Mouse (Mus musculus) forebrain, postnatal 0 days (tissue): ENCODE measurements around the gene Rnf213. TPM values are rescaled to one million over a fixed set of nuclear protein-coding genes. Genes with fewer than 3 reads are reported as not detected.

Experiments
- ATAC-seq: fragments of 200-750 bp; cut with Nextera tagmentation; 2 replicates; pipeline ENCODE4 v1.8.0; 2017; ENCODE audit warnings: mild to moderate bottlenecking, moderate library complexity
- DNase-seq: peaks from one replicate; pipeline ENCODE4 v3.0.0-alpha.2; 2015
- H3K27ac ChIP-seq: fragments of 300-500 bp; sonication (generic); 2 replicates; pipeline ENCODE4 v1.5.1; 2014; ENCODE audit warnings: low read depth, mild to moderate bottlenecking, antibody characterized with exemption, low read length, moderate library complexity, mixed read lengths
- H3K27me3 ChIP-seq: fragments of 300-500 bp; sonication (generic); 2 replicates; pipeline ENCODE4 v1.6.1; 2014; ENCODE audit warnings: mild to moderate bottlenecking, low read length, mixed read lengths; ENCODE audit not compliant: insufficient read depth
- H3K36me3 ChIP-seq: fragments of 300-500 bp; sonication (generic); 2 replicates; pipeline ENCODE4 v1.6.1; 2014; ENCODE audit warnings: mild to moderate bottlenecking, moderate library complexity; ENCODE audit not compliant: insufficient read depth
- H3K4me1 ChIP-seq: fragments of 300-500 bp; sonication (generic); 2 replicates; pipeline ENCODE4 v1.6.1; 2014; ENCODE audit warnings: antibody characterized with exemption; ENCODE audit not compliant: insufficient read depth
- H3K4me2 ChIP-seq: fragments of 300-500 bp; sonication (generic); 2 replicates; pipeline ENCODE4 v1.6.1; 2014; ENCODE audit warnings: low read depth, mild to moderate bottlenecking, moderate library complexity
- H3K4me3 ChIP-seq: fragments of 300-500 bp; sonication (generic); 2 replicates; pipeline ENCODE4 v1.5.1; 2014; ENCODE audit warnings: low read depth, low read length, mixed read lengths
- H3K9ac ChIP-seq: fragments of 300-500 bp; sonication (generic); 2 replicates; pipeline ENCODE4 v1.6.1; 2014; ENCODE audit warnings: mild to moderate bottlenecking
- H3K9me3 ChIP-seq: fragments of 300-500 bp; sonication (generic); 2 replicates; pipeline ENCODE4 v1.6.1; 2016; ENCODE audit warnings: low read length
- CTCF ChIP-seq: sonication (generic); IDR thresholded peaks from 2 replicates; pipeline ENCODE4 v1.5.1; 2016; ENCODE audit warnings: antibody characterized with exemption, control low read depth, low read depth
- WGBS: fragments of 180-500 bp; shearing (Covaris S2); extraction: QIAGEN DNeasy Blood & Tissue Kit; methylation state at CpG from one replicate; pipeline ENCODE4 v1.1.7; 2014; 5-methylcytosine and 5-hydroxymethylcytosine counted together
- microRNA counts: library from miRNA; unstranded; fragments of <30 nt; microRNA quantifications from one replicate; lab custom pipeline; 2015
- microRNA-seq, 2 experiments: library from miRNA; unstranded; fragments of <30 nt; microRNA quantifications; one replicate each; pipeline ENCODE4; 2016
- polyA plus RNA-seq: library from polyadenylated mRNA; unstranded; fragments of >200 nt; fragmentation: Nextera tagmentation; extraction: Ambion mirVana; gene quantifications from 2 replicates; pipeline ENCODE4 v1.2.1, GENCODE M21; 2015
- total RNA-seq: library from RNA; depleted of rRNA; stranded (reverse); fragments of >200 nt; gene quantifications from 2 replicates; pipeline ENCODE4 v1.2.3, GENCODE M21; 2014; rRNA removed

Gene Rnf213
- total and polyA plus RNA-seq, 2 experiments from 2014 or later, result 1.1 to 8.6 TPM

DNA sequence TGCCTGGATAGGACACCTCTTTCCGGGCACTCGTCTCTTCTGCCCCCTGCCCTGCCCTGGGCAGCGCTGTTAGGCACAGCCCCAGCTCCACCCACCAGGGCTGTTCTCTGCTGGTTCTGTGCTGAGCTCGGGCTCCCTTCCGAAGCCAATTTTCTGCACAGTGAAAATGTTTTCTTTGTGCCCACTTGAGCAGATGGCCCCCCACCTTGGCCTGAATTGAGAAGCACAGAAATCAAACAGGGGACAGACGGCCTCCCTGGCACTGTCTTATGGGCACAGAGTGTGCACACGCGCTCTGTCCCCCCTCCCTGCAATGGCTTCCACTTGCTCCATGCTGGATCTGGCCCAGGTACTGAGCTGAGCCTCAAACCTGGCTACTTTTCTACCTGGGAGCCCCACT, 139.6 kb downstream of the Rnf213 start:
- no peak overlapping the region for H3K4me3 ChIP-seq
- 0 out of 2 replicates have a peak overlapping the region, but pooled peaks have one; percentile 3 for H3K9ac ChIP-seq
- no peak overlapping the region for H3K27ac ChIP-seq
- H3K36me3 ChIP-seq, result no peaks in the 10 kb centered on the region
- ATAC-seq (peak; percentile 70), DNase-seq (peak; percentile 67)
- H3K27me3 ChIP-seq, result no peaks in the 10 kb centered on the region
- 27% methylated on average over 8 of the region's 8 CpGs for WGBS
- no peak for TF ChIP-seq CTCF
- H3K9me3 ChIP-seq, result no peaks in the 10 kb centered on the region
- H3K4me2 ChIP-seq, result no peak overlapping the region
- peaks cover 10% of the 10 kb centered on the region; the same call in 1 of the 2 replicates for H3K4me1 ChIP-seq

DNA sequence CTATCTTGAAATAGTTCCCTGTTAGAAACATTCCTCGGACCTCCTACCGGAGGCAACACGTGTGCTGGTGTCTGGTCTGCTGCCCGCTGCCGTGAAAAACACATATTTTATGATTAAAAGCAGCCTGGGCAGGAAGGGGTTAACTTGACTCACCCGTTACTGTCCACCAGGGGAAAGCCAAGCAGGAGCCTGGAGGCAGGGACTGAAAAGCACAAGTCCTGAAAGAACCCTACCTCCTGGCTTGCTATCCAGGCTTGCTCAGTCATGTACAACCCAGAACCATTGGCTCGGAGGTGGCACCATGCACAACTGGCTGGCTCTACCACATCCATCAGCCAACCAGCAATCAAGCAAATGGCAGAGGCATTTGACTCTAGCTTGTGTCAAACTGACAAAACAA, 140.8 kb downstream of the Rnf213 start:
- Histone ChIP-seq H3K4me3 (no peak overlapping the region), H3K9ac (no peak overlapping the region), H3K4me1 (peaks cover 5% of the 10 kb centered on the region), H3K27ac (no peak overlapping the region), H3K27me3 (no peaks in the 10 kb centered on the region), H3K4me2 (no peak overlapping the region), H3K9me3 (no peaks in the 10 kb centered on the region), H3K36me3 (no peaks in the 10 kb centered on the region)
- 72% methylated on average over 7 of the region's 7 CpGs for WGBS
- no peak for TF ChIP-seq CTCF
- no peak for DNase-seq
- ATAC-seq, result no peak

MicroRNA genes within 50 kb of the gene (microRNA counts, 519-probe panel; counts per million panel counts)
- not detected for microRNA mmu-miR-1932 (lab: Ali Mortazavi, UCI)

Small RNA genes within 50 kb of the gene (microRNA-seq; reads per million reads assigned to microRNA genes)
- gene Mir1932, result 0 to 0.12 reads per million in 2 experiments

Other genes starting within 250 kb of the Rnf213 start
- 133 and 153 TPM in 2 replicates for gene Tbc1d16, start 164.6 kb upstream of the Rnf213 start, total RNA-seq
- 41.2 and 60.4 TPM in 2 replicates for gene Tbc1d16, start 164.6 kb upstream of the Rnf213 start, polyA plus RNA-seq
- 10.5 and 14.6 TPM in 2 replicates for gene Ccdc40, start 164.5 kb upstream of the Rnf213 start, total RNA-seq
- 7.2 and 11.8 TPM in 2 replicates for gene Ccdc40, start 164.5 kb upstream of the Rnf213 start, polyA plus RNA-seq
- 97.3 and 135 TPM in 2 replicates for gene Gaa, start 125.2 kb upstream of the Rnf213 start, total RNA-seq
- gene Gaa, start 125.2 kb upstream of the Rnf213 start, polyA plus RNA-seq, result 79.8 and 109 TPM in 2 replicates
- 186 and 192 TPM in 2 replicates for gene Eif4a3, start 93.0 kb upstream of the Rnf213 start, total RNA-seq
- gene Eif4a3, start 93.0 kb upstream of the Rnf213 start, polyA plus RNA-seq, result 266 and 286 TPM in 2 replicates
- gene Card14, start 85.3 kb upstream of the Rnf213 start, total RNA-seq, result 0.85 and 1.6 TPM in 2 replicates
- 0.28 and 0.34 TPM in 2 replicates for gene Card14, start 85.3 kb upstream of the Rnf213 start, polyA plus RNA-seq
- 4.7 and 8.8 TPM in 2 replicates for gene Sgsh, start 37.6 kb upstream of the Rnf213 start, total RNA-seq
- 2.4 and 5.0 TPM in 2 replicates for gene Sgsh, start 37.6 kb upstream of the Rnf213 start, polyA plus RNA-seq
- gene Slc26a11, start 37.5 kb upstream of the Rnf213 start, total RNA-seq, result 3.8 and 4.8 TPM in 2 replicates
- 2.2 and 3.6 TPM in 2 replicates for gene Slc26a11, start 37.5 kb upstream of the Rnf213 start, polyA plus RNA-seq
- 35.6 and 42.8 TPM in 2 replicates for gene Endov, start 98.2 kb downstream of the Rnf213 start, total RNA-seq
- 15.2 and 16.9 TPM in 2 replicates for gene Endov, start 98.2 kb downstream of the Rnf213 start, polyA plus RNA-seq
- 10.0 and 14.2 TPM in 2 replicates for gene Nptx1, start 154.7 kb downstream of the Rnf213 start, total RNA-seq
- 5.1 and 6.9 TPM in 2 replicates for gene Nptx1, start 154.7 kb downstream of the Rnf213 start, polyA plus RNA-seq
- gene Rptor, start 209.8 kb downstream of the Rnf213 start, total RNA-seq, result 38.4 and 46.7 TPM in 2 replicates
- 5.0 and 8.0 TPM in 2 replicates for gene Rptor, start 209.8 kb downstream of the Rnf213 start, polyA plus RNA-seq